Mouse (Mus musculus): ENCODE measurements around the gene Ushbp1. TPM values are rescaled to one million over a fixed set of nuclear protein-coding genes. Genes with fewer than 3 reads are reported as not detected.

Gene Ushbp1
- total RNA-seq, 2 experiments from 2014 or later = 27.2 to 27.9 TPM

GRCm38 (mm10) chr8:71392871-71393270 lies 2.7 kb downstream of the Ushbp1 start:
- no peak for DNase-seq

- no peak for DNase-seq
These were observed 3.2 kb downstream of the Ushbp1 start for GRCm38 (mm10) chr8:71392391-71392790.

GRCm38 (mm10) chr8:71391696-71392095 lies 3.9 kb downstream of the Ushbp1 start:
- DNase-seq = no peak

- DNase-seq = no peak
These were observed 7.3 kb downstream of the Ushbp1 start for GRCm38 (mm10) chr8:71388267-71388666.

- DNase-seq = no peak
These were observed 10.3 kb downstream of the Ushbp1 start for GRCm38 (mm10) chr8:71385212-71385835.

GRCm38 (mm10) chr8:71383860-71384259 lies 11.7 kb downstream of the Ushbp1 start:
- DNase-seq = no peak

GRCm38 (mm10) chr8:71383396-71383795 lies 12.2 kb downstream of the Ushbp1 start:
- DNase-seq = no peak

- peak; percentile 92 for DNase-seq
These were observed 13.3 kb downstream of the Ushbp1 start for GRCm38 (mm10) chr8:71381971-71382961.

- peak; percentile 83 for DNase-seq
These were observed 14.1 kb downstream of the Ushbp1 start, which contains the start of gene Nr2f6 for GRCm38 (mm10) chr8:71381421-71381970. Nr2f6 (minus strand) TSS chr8:71381960.

- no peak for DNase-seq
These were observed 15.1 kb downstream of the Ushbp1 start for GRCm38 (mm10) chr8:71380178-71381171.

- no peak for DNase-seq
These were observed 16.0 kb downstream of the Ushbp1 start for GRCm38 (mm10) chr8:71379512-71380075.

- DNase-seq = no peak
These were observed 16.6 kb downstream of the Ushbp1 start for GRCm38 (mm10) chr8:71379008-71379407.

GRCm38 (mm10) chr8:71376423-71377030 lies 19.1 kb downstream of the Ushbp1 start:
- no peak for DNase-seq

GRCm38 (mm10) chr8:71375581-71376422 lies 19.8 kb downstream of the Ushbp1 start:
- DNase-seq = peak; percentile 66

GRCm38 (mm10) chr8:71374616-71375206 lies 20.9 kb downstream of the Ushbp1 start:
- DNase-seq = no peak

GRCm38 (mm10) chr8:71373000-71373399 lies 22.6 kb downstream of the Ushbp1 start:
- DNase-seq = no peak

GRCm38 (mm10) chr8:71372427-71372826 lies 23.2 kb downstream of the Ushbp1 start:
- DNase-seq = no peak

- DNase-seq = peak; percentile 97
These were observed 24.3 kb downstream of the Ushbp1 start, which contains the start of gene Ocel1 for GRCm38 (mm10) chr8:71371236-71371848. Ocel1 (plus strand) TSS chr8:71371298.

GRCm38 (mm10) chr8:71370711-71371235 lies 24.8 kb downstream of the Ushbp1 start:
- DNase-seq = no peak
